Mouse (Mus musculus) limb, embryonic 14.5 days (tissue): Measurements from ENCODE around the gene Atr. TPM values are rescaled to one million over a fixed set of nuclear protein-coding genes. Genes with fewer than 3 reads are reported as not detected.
"Not testable (repeated sequence)": the region's sequence is repeated elsewhere in the genome, so short reads cannot be mapped to it uniquely, and the experiment has no call there.

Experiments
- ATAC-seq: fragments of 200-750 bp; cut with Nextera tagmentation; 2 replicates; pipeline ENCODE4 v1.8.0; 2017; ENCODE audit warnings: low read depth, moderate number of reproducible peaks, moderate TSS enrichment; ENCODE audit not compliant: low FRiP score
- DNase-seq: peaks from one replicate; pipeline ENCODE4 v3.0.0-alpha.2; 2015; ENCODE audit warnings: low spot score
- H3K27ac ChIP-seq: fragments of 300-500 bp; sonication (generic); replicated peaks from 2 replicates; pipeline ENCODE4 v1.5.1; 2014; ENCODE audit warnings: low read depth, mild to moderate bottlenecking, low read length, moderate library complexity, mixed read lengths
- H3K27me3 ChIP-seq: fragments of 300-500 bp; sonication (generic); 2 replicates; pipeline ENCODE4 v1.6.1; 2014; ENCODE audit warnings: low read length, mixed read lengths; ENCODE audit not compliant: control insufficient read depth, insufficient read depth
- H3K36me3 ChIP-seq: fragments of 300-500 bp; sonication (generic); 2 replicates; pipeline ENCODE4 v1.6.1; 2014; ENCODE audit warnings: mild to moderate bottlenecking, low read length, moderate library complexity, mixed read lengths; ENCODE audit not compliant: control insufficient read depth, insufficient read depth
- H3K4me1 ChIP-seq: fragments of 300-500 bp; sonication (generic); 2 replicates; pipeline ENCODE4 v1.6.1; 2014; ENCODE audit warnings: antibody characterized with exemption, low read length, mixed read lengths; ENCODE audit not compliant: control insufficient read depth, insufficient read depth
- H3K4me2 ChIP-seq: fragments of 300-500 bp; sonication (generic); replicated peaks from 2 replicates; pipeline ENCODE4 v1.6.1; 2014; ENCODE audit warnings: low read depth, mild to moderate bottlenecking, low read length, moderate library complexity; ENCODE audit not compliant: severe bottlenecking
- H3K4me3 ChIP-seq: fragments of 300-500 bp; sonication (generic); replicated peaks from 2 replicates; pipeline ENCODE4 v1.5.1; 2014; ENCODE audit warnings: low read length
- H3K9ac ChIP-seq: fragments of 300-500 bp; sonication (generic); 2 replicates; pipeline ENCODE4 v1.6.1; 2014; ENCODE audit warnings: mild to moderate bottlenecking, low read depth, low read length, moderate library complexity; ENCODE audit not compliant: severe bottlenecking
- H3K9me3 ChIP-seq: fragments of 300-500 bp; sonication (generic); 2 replicates; pipeline ENCODE4 v1.6.1; 2016; ENCODE audit warnings: low read length; ENCODE audit not compliant: control insufficient read depth
- POLR2A ChIP-seq: fragments of 200-500 bp; IDR thresholded peaks from 2 replicates; pipeline ENCODE4 v1.8.0; 2012; ENCODE audit warnings: inconsistent platforms, mild to moderate bottlenecking, moderate library complexity, borderline replicate concordance; ENCODE audit not compliant: insufficient read depth, insufficient read length; ENCODE audit errors: extremely low read depth
- WGBS: fragments of 180-500 bp; shearing (Covaris S2); extraction: QIAGEN DNeasy Blood & Tissue Kit; methylation state at CpG from one replicate; pipeline ENCODE4 v1.1.7; 2014; 5-methylcytosine and 5-hydroxymethylcytosine counted together
- polyA plus RNA-seq, 2 experiments: library from polyadenylated mRNA; depleted of rRNA in 1 of 2; stranded (reverse) in 1 of 2; unstranded in 1 of 2; fragments of >200 nt; fragmentation: Nextera tagmentation in 1 of 2; extraction: Ambion mirVana in 1 of 2; gene quantifications; 2 replicates each; pipeline versions ENCODE4 v1.2.1 to v1.2.3; 2012 to 2014

Gene Atr
- polyA plus RNA-seq, 2 experiments, result 14.0 to 14.9 TPM

DNA sequence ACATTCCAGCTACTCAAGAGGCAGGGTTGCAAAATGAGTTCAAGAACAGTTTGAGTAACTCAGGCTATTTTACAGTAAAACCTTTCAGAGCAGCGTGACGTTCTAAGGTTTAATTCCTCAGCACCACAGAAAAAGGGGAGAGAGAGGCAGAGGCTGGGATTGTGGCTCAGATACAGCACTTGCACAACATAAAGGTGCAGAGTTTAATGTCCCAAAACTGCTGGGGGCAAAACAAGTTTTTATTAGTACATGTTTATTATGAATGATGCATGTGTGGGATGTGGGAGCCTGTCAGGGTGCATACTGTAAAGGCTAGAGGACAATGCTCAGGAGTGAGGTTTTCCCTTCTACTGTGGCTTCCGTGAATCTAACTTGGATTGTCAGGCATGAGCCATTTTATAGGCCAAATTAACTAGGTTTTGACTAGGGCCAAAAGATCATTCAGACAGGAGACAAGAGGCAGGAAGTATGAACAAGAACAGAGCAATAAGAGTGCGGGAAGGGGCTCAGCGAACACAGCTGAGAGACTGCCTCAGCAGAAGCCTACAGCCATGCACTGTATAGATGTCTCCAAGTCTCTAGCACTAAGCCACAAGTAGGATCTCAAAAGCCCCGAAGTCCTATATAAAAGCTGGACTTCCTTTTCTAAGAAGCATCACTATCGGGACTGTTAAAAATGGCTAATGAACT, 100.8 kb downstream of the Atr start:
- Histone ChIP-seq H3K27me3 (no peaks in the 10 kb centered on the region), H3K4me1 (no peaks in the 10 kb centered on the region), H3K36me3 (peaks cover 9% of the 10 kb centered on the region), H3K9me3 (no peaks in the 10 kb centered on the region), H3K9ac (no peak overlapping the region), H3K4me3 (no peak overlapping the region), H3K27ac (no peak overlapping the region), H3K4me2 (no peak overlapping the region)
- DNase-seq (no peak), ATAC-seq (no peak)
- 85% methylated on average over 7 of the region's 7 CpGs for WGBS
- TF ChIP-seq POLR2A, result no peak

DNA sequence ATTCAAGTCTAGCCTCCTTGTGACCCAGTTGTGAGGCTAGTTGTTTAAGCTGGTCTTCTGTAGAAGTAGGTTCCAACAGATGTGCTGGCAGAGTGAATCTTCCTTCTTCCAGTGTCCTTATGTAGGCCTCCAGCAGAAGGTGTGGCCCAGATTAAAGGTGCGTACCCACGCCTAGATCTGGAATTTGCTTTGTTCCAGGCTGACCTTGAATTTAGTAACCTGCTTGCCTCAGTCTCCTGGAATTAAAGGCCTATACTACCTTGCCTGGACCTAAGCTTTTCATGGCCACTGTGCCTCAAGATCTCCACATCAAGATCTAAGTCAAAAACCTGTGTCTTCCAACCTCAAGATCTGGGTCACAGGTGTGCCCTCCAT, 101.3 kb downstream of the Atr start:
- not testable (repeated sequence) for H3K9me3 ChIP-seq, ATAC-seq, H3K4me2 ChIP-seq, H3K4me3 ChIP-seq, H3K4me1 ChIP-seq, H3K27ac ChIP-seq, H3K36me3 ChIP-seq, H3K9ac ChIP-seq, H3K27me3 ChIP-seq, DNase-seq
- 89% methylated on average over 2 of the region's 2 CpGs for WGBS

DNA sequence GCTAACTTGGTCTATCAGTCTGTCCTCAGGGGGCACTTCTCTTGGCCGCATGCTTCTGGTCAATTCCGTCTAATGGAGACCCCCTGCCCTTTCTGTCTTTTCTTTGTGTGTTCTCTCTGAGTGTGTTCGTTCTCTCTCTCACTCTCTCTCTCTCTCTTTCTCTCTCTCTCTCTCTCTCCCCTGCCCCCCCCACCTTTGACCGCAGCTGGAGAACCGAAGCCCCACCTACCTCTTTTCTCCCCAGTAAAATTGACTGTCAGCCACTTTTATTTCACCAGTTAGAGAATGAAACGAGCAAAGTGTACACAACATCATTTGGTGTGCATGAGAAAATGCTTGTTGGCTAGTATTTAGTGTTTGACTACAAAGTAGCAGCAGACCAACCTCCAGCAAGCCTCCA, 101.8 kb downstream of the Atr start:
- no peaks in the 10 kb centered on the region for H3K4me1 ChIP-seq
- peaks cover 11% of the 10 kb centered on the region for H3K36me3 ChIP-seq
- no peaks in the 10 kb centered on the region for H3K9me3 ChIP-seq
- no peak overlapping the region for H3K4me3 ChIP-seq
- ATAC-seq (no peak), DNase-seq (no peak)
- no peaks in the 10 kb centered on the region for H3K27me3 ChIP-seq
- no peak for TF ChIP-seq POLR2A
- 79% methylated on average over 6 of the region's 6 CpGs for WGBS
- H3K27ac ChIP-seq, result no peak overlapping the region
- H3K4me2 ChIP-seq, result no peak overlapping the region
- no peak overlapping the region for H3K9ac ChIP-seq

DNA sequence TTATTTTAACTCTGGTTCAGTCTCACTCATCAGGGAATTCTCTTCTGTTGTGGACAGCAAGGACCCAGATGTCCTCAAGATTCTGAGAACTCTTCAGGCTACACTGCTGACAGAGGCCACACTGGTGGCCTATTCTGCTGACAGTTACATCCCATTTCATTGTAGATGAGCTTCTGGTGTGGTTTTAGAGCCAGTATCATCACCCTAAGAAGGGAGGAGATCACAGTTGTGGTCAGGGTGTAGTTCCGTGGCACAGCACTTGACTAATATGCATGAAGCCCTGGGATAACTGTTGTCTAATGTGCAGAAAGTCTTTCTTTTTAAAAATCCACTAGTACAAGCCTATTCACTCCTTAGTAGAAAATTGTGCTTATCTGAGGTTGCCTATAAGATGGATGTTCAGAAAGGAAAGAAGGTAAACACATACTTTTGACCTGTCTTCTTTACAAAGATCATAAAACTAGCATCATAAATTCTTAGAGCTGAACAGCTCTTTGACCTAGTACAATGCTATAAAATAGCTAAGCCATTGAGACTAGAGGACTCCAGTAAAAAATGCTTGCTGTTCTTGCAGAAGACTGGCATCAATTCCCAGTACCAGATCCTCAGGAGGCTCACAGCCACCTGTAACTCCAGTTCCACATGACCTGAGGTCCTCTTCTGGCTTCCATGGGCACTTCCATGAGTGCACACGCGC, 102.5 kb downstream of the Atr start:
- 91% methylated on average over 3 of the region's 3 CpGs for WGBS
- Histone ChIP-seq H3K9ac (no peak overlapping the region), H3K9me3 (no peaks in the 10 kb centered on the region), H3K4me1 (no peaks in the 10 kb centered on the region), H3K36me3 (peaks cover 17% of the 10 kb centered on the region), H3K27me3 (no peaks in the 10 kb centered on the region), H3K4me3 (no peak overlapping the region), H3K27ac (no peak overlapping the region), H3K4me2 (no peak overlapping the region)
- no peak for TF ChIP-seq POLR2A
- no peak for DNase-seq
- ATAC-seq, result no peak

DNA sequence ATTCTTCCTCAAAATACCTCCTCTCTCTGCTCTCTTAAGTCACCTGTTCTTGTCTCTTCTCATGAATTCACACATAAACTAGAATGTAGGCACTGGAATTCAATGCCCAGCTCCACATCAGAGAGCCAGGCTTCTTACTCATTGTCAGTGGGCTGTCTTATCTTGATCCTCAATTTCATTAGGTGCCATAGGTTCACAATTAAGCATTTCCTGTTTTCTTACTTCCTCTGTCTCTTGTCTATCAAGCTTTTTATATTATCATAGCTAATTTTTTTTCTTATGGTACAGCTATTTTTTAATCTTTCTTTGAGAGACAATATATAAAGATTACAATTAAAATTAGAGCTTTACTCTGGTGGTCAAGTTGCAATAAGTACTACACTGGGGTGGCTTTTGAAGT, 103.7 kb downstream of the Atr start:
- no peak for TF ChIP-seq POLR2A
- Histone ChIP-seq H3K4me1 (no peaks in the 10 kb centered on the region), H3K9ac (no peak overlapping the region), H3K4me3 (no peak overlapping the region), H3K36me3 (peaks cover 20% of the 10 kb centered on the region), H3K4me2 (no peak overlapping the region), H3K9me3 (no peaks in the 10 kb centered on the region), H3K27ac (no peak overlapping the region), H3K27me3 (no peaks in the 10 kb centered on the region)
- no peak for DNase-seq
- no peak for ATAC-seq
